Mouse (Mus musculus): Measurements from ENCODE around the gene Adamts4. TPM values are rescaled to one million over a fixed set of nuclear protein-coding genes. Genes with fewer than 3 reads are reported as not detected.

Adamts4 gene
- polyA plus RNA-seq, 1 experiment from 2014 or later: 7.2 TPM

DNA sequence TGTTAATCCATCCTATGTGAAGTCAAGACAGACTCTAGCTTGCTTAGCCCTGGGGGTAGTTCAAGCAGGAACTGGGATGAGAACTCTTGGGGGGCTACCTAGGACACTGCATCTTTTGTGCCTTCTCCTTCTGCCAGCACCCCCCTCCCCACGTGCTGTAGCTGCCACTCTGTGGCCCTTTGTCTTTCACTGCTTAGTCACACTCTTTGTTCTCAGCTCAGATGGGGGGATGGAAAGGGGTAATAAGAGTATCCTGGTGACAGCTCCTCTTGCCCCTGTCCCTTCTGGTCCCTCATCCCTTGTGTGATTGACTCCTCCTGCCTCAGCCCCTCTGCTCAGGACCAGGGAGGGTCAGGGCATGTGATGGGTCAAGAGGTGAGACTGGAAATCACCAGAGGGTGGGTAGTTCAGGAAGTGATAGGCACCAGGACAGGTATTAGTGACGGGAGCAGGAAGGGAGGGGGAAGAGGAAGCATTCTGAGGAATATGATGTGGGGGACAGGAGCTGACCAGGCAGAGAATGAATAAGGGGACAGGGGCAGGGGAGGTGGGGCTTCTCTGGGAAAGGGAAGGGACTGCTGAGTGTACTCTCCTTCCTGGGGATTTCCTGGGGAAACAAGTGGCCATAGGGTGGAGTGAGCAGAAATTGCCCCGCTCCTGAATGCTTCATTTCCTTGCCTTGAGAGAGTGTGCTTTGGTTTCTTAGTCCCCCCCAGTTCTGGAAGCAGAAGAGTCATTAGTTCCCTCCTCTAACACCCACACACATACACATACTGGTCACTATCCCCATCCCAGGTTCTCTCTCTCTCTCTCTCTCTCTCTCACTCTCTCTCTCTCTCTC, 1.6 kb upstream of the Adamts4 start:
- no peak overlapping the region for H3K4me3 ChIP-seq (replicated peaks; ENCODE audit: low read length)
- H3K9me3 ChIP-seq (ENCODE audit: control insufficient read depth, low read length): no peaks in the 10 kb centered on the region
- ATAC-seq: no peak
- H3K27ac ChIP-seq (ENCODE audit: low read length): no peak overlapping the region
- no peaks in the 10 kb centered on the region for H3K27me3 ChIP-seq (replicated peaks; ENCODE audit: control insufficient read depth, insufficient read depth, low read length)
- H3K36me3 ChIP-seq (ENCODE audit: control insufficient read depth, insufficient read depth): no peaks in the 10 kb centered on the region
- no peak overlapping the region for H3K9ac ChIP-seq (replicated peaks; ENCODE audit: low read depth, low read length)
- 47% methylated on average over 3 of the region's 3 CpGs for WGBS
- H3K4me2 ChIP-seq (ENCODE audit: low read length): no peak overlapping the region
- H3K4me1 ChIP-seq (replicated peaks; ENCODE audit: control insufficient read depth, insufficient read depth, low read length): peaks cover 51% of the 10 kb centered on the region

DNA sequence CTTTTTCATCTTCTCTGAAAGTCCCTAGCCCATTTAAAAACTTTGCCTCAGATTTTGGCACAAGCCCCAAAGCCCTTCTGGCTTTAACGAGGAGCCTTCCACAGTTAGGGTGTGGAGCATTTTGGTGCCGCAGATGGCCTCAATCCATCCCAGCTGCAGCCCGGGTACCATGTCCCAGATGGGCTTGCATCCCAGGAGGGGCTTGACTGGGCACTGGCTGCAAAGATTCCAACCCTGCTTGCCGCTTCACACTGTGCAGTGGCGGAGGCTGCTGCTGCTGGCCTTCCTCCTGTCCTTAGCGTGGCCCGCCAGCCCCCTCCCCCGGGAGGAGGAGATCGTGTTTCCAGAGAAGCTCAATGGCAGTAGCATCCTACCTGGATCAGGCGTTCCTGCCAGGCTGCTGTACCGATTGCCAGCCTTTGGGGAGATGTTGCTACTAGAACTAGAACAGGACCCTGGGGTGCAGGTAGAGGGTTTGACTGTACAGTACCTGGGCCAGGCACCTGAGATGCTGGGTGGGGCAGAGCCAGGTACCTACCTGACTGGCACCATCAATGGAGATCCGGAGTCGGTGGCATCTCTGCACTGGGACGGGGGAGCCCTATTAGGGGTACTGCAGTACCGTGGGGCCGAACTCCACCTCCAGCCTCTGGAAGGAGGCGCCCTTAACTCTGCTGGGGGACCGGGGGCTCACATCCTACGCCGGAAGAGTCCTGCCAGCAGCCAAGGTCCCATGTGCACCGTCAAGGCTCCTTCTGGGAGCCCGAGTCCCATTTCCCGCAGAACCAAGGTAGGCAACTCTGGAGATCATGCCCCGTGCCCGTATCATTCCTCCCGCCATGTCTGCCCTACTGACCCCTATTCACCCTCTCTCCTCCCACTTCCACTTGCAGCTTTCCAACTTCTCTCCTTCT, 716 bp downstream of the Adamts4 start, which contains the start of gene Ndufs2:
TSS of gene Ndufs2 (minus strand) at position 709 of the 914 bp plus-strand sequence.
- H3K9ac ChIP-seq (replicated peaks; ENCODE audit: low read depth, low read length): peak within 1 kb of the TSS; percentile 57
- 15% methylated on average over 26 of the region's 26 CpGs for WGBS

DNA sequence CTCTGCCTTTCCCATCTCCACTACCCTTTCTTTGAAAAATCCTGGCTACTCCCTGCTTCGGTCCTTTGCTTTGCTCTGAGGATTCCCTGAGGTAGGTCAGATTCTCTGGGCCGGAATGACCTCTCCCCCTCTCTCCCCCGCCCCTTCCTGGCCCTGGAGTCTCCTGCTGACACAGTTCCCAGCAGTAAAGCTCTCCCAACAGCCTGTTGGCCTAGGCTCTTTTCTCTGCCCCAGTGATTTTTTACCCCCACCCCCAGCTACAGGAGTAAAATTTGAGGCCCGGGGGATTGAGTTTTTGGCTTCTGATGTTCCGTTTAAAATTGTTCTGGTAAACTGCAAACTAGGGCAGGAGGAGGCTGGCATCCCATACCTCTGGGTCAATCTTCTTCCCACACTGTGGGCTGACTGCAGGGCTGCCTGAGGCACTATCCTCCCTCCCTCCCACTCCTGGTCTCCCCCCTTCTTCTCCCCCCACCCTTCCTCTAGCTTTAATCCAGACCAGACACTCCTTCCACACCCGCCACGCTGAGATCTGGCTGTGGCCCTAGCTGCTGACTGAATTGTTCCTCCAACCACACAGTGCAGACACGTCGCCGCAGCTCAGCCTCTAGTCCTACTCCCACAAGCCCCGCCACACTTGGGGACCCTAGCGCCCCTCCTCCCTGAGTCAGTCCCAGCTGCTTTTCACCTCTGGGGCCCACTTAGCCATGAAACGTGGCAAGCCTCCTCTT, 1.5 kb downstream of the Adamts4 start:
- Histone ChIP-seq H3K9ac (replicated peaks; ENCODE audit: low read depth, low read length) (peak overlapping the region; percentile 41; the same call in 1 of the 2 replicates), H3K27me3 (replicated peaks; ENCODE audit: control insufficient read depth, insufficient read depth, low read length) (no peaks in the 10 kb centered on the region), H3K4me1 (replicated peaks; ENCODE audit: control insufficient read depth, insufficient read depth, low read length) (peaks cover 41% of the 10 kb centered on the region), H3K4me3 (replicated peaks; ENCODE audit: low read length) (peak overlapping the region; percentile 35), H3K27ac (ENCODE audit: low read length) (peak overlapping the region; percentile 33; the same call in 1 of the 2 replicates), H3K4me2 (ENCODE audit: low read length) (peak overlapping the region; percentile 60), H3K36me3 (ENCODE audit: control insufficient read depth, insufficient read depth) (no peaks in the 10 kb centered on the region), H3K9me3 (ENCODE audit: control insufficient read depth, low read length) (no peaks in the 10 kb centered on the region)
- ATAC-seq: no peak
- 7% methylated on average over 13 of the region's 13 CpGs for WGBS

More for the DNA sequence above, 716 bp downstream of the Adamts4 start, which contains the start of gene Ndufs2:
- H3K9me3 ChIP-seq (ENCODE audit: control insufficient read depth, low read length): no peaks in the 10 kb centered on the region
- peak within 1 kb of the TSS; percentile 60 for H3K4me2 ChIP-seq (ENCODE audit: low read length)
- H3K4me1 ChIP-seq (replicated peaks; ENCODE audit: control insufficient read depth, insufficient read depth, low read length): peaks cover 47% of the 10 kb centered on the region
- ATAC-seq: peak; percentile 36
- H3K4me3 ChIP-seq (replicated peaks; ENCODE audit: low read length): peak within 1 kb of the TSS; percentile 35
- H3K27me3 ChIP-seq (replicated peaks; ENCODE audit: control insufficient read depth, insufficient read depth, low read length): no peaks in the 10 kb centered on the region
- H3K36me3 ChIP-seq (ENCODE audit: control insufficient read depth, insufficient read depth): no peaks in the 10 kb centered on the region
- H3K27ac ChIP-seq (ENCODE audit: low read length): peak within 1 kb of the TSS; percentile 74

DNA sequence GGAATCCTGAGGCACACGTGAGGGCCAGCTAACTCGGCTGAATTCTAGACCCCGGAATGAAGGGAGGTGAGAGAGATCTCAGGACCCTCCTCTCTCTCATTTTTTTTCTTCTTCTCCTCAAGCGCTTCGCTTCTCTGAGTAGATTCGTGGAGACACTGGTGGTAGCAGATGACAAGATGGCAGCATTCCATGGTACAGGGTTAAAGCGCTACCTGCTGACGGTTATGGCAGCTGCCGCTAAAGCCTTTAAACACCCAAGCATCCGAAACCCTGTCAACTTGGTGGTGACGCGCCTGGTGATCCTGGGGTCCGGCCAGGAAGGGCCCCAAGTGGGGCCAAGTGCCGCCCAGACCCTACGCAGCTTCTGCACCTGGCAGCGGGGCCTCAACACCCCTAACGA, 2.2 kb downstream of the Adamts4 start:
- peak overlapping the region; percentile 33; the same call in 1 of the 2 replicates for H3K27ac ChIP-seq (ENCODE audit: low read length)

DNA sequence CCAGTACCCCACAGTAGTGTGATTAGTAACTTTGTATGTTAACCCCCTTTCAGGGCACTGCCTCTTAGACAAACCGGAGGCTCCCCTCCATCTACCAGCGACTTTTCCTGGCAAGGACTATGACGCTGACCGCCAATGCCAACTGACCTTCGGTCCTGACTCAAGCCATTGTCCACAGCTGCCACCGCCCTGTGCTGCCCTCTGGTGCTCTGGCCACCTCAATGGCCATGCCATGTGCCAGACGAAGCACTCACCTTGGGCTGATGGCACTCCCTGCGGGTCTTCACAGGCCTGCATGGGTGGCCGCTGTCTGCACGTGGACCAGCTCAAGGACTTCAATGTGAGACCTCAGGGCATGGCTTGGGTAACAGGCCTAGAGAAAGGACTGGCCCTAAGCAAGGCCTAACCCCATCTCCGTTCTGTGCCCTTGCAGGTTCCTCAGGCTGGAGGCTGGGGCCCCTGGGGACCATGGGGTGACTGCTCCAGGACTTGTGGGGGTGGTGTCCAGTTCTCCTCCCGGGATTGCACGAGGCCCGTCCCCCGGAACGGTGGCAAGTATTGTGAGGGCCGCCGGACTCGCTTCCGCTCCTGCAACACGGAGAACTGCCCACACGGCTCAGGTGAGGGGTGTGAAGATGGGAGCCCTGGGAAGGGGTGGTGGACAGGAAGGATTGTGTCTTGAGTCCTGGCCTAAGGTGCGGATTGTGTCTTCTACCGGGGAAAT, 6.0 kb downstream of the Adamts4 start:
- Histone ChIP-seq H3K27me3 (replicated peaks; ENCODE audit: control insufficient read depth, insufficient read depth, low read length) (no peaks in the 10 kb centered on the region), H3K27ac (ENCODE audit: low read length) (no peak overlapping the region), H3K4me3 (replicated peaks; ENCODE audit: low read length) (no peak overlapping the region), H3K36me3 (ENCODE audit: control insufficient read depth, insufficient read depth) (no peaks in the 10 kb centered on the region), H3K4me2 (ENCODE audit: low read length) (no peak overlapping the region), H3K9ac (replicated peaks; ENCODE audit: low read depth, low read length) (no peak overlapping the region), H3K9me3 (ENCODE audit: control insufficient read depth, low read length) (no peaks in the 10 kb centered on the region), H3K4me1 (replicated peaks; ENCODE audit: control insufficient read depth, insufficient read depth, low read length) (peaks cover 14% of the 10 kb centered on the region)
- 90% methylated on average over 24 of the region's 24 CpGs for whole genome bisulfite sequencing
- ATAC-seq: no peak

More for the DNA sequence above, 2.2 kb downstream of the Adamts4 start:
- 44% methylated on average over 17 of the region's 17 CpGs for WGBS
- H3K9me3 ChIP-seq (ENCODE audit: control insufficient read depth, low read length): no peaks in the 10 kb centered on the region
- peak overlapping the region; percentile 60 for H3K4me2 ChIP-seq (ENCODE audit: low read length)
- no peak for ATAC-seq
- peaks cover 40% of the 10 kb centered on the region for H3K4me1 ChIP-seq (replicated peaks; ENCODE audit: control insufficient read depth, insufficient read depth, low read length)
- H3K9ac ChIP-seq (replicated peaks; ENCODE audit: low read depth, low read length): 0 out of 2 replicates have a peak overlapping the region, but pooled peaks have one; percentile 41
- H3K4me3 ChIP-seq (replicated peaks; ENCODE audit: low read length): peak overlapping the region; percentile 3; the same call in 1 of the 2 replicates
- no peaks in the 10 kb centered on the region for H3K36me3 ChIP-seq (ENCODE audit: control insufficient read depth, insufficient read depth)
- no peaks in the 10 kb centered on the region for H3K27me3 ChIP-seq (replicated peaks; ENCODE audit: control insufficient read depth, insufficient read depth, low read length)

DNA sequence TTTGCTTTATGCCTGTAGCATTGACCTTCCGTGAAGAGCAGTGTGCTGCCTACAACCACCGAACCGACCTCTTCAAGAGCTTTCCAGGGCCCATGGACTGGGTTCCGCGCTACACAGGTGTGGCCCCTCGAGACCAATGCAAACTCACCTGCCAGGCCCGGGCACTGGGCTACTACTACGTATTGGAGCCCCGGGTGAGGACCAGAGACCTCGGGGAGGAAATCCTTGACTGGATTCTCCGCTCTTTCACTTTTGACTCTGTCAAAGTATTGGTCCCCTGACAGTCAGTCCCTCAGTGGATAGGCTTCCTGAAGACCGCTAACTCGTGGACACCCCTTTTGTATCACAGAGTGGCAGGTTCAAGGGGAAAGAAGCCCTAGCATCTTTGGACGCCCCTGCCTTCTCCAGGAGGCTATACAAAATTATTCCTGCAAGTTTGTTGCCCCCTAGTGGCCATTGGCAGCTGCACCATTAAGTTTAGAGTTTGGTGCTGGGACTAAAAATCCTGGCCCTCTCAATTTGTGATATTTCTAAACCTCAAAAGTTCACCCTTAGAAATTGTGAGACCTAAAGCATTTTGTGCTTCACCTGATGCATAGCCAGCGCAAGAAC, 6.8 kb downstream of the Adamts4 start:
- Histone ChIP-seq H3K4me2 (ENCODE audit: low read length) (no peak overlapping the region), H3K4me3 (replicated peaks; ENCODE audit: low read length) (no peak overlapping the region), H3K9me3 (ENCODE audit: control insufficient read depth, low read length) (no peaks in the 10 kb centered on the region), H3K4me1 (replicated peaks; ENCODE audit: control insufficient read depth, insufficient read depth, low read length) (peaks cover 6% of the 10 kb centered on the region), H3K27ac (ENCODE audit: low read length) (no peak overlapping the region), H3K27me3 (replicated peaks; ENCODE audit: control insufficient read depth, insufficient read depth, low read length) (no peaks in the 10 kb centered on the region), H3K9ac (replicated peaks; ENCODE audit: low read depth, low read length) (no peak overlapping the region), H3K36me3 (ENCODE audit: control insufficient read depth, insufficient read depth) (no peaks in the 10 kb centered on the region)
- peak; percentile 37 for ATAC-seq
- WGBS: 64% methylated on average over 15 of the region's 15 CpGs

DNA sequence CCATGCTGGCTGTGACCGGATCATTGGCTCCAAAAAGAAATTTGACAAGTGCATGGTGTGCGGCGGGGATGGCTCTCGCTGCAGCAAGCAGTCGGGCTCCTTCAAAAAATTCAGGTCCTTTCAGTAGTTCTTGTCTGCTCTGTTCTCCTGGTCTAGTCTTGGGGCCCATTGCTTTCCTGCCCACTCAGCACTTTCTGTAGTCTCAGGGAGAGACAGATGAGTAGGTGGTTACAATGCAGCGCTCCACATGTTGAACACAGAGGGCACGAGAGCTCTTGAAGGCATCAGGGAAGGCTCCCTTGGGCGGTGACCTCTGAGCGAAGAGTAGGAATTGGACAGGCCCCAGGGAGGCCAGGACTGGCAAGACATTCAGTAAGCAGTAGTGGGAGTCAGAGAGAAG, 7.6 kb downstream of the Adamts4 start:
- Histone ChIP-seq H3K27me3 (replicated peaks; ENCODE audit: control insufficient read depth, insufficient read depth, low read length) (no peaks in the 10 kb centered on the region), H3K9me3 (ENCODE audit: control insufficient read depth, low read length) (no peaks in the 10 kb centered on the region), H3K27ac (ENCODE audit: low read length) (no peak overlapping the region), H3K36me3 (ENCODE audit: control insufficient read depth, insufficient read depth) (no peaks in the 10 kb centered on the region), H3K4me1 (replicated peaks; ENCODE audit: control insufficient read depth, insufficient read depth, low read length) (peaks cover 7% of the 10 kb centered on the region), H3K9ac (replicated peaks; ENCODE audit: low read depth, low read length) (no peak overlapping the region), H3K4me3 (replicated peaks; ENCODE audit: low read length) (no peak overlapping the region), H3K4me2 (ENCODE audit: low read length) (no peak overlapping the region)
- WGBS: 83% methylated on average over 9 of the region's 9 CpGs
- ATAC-seq: no peak

DNA sequence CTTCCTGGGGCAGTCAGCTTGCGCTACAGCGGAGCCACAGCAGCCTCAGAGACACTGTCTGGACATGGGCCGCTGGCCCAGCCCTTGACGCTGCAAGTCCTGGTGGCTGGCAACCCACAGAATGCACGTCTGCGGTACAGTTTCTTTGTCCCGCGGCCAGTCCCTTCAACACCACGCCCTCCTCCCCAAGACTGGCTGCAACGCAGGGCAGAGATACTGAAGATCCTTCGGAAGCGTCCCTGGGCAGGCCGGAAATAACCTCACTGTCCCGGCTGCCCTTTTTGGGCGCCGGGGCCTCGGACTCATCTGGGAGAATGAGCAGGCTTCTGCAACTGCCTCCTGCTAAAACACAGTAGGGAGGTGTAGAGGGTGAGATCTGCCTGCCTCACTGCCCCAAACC, 8.7 kb downstream of the Adamts4 start:
- ATAC-seq: no peak
- H3K27me3 ChIP-seq (replicated peaks; ENCODE audit: control insufficient read depth, insufficient read depth, low read length): no peaks in the 10 kb centered on the region
- H3K4me2 ChIP-seq (ENCODE audit: low read length): no peak overlapping the region
- no peaks in the 10 kb centered on the region for H3K36me3 ChIP-seq (ENCODE audit: control insufficient read depth, insufficient read depth)
- 87% methylated on average over 17 of the region's 17 CpGs for WGBS
- H3K9me3 ChIP-seq (ENCODE audit: control insufficient read depth, low read length): no peaks in the 10 kb centered on the region
- H3K4me1 ChIP-seq (replicated peaks; ENCODE audit: control insufficient read depth, insufficient read depth, low read length): peaks cover 14% of the 10 kb centered on the region
- H3K9ac ChIP-seq (replicated peaks; ENCODE audit: low read depth, low read length): no peak overlapping the region
- no peak overlapping the region for H3K4me3 ChIP-seq (replicated peaks; ENCODE audit: low read length)
- no peak overlapping the region for H3K27ac ChIP-seq (ENCODE audit: low read length)

Data from forebrain, embryonic 16.5 days (tissue).